Mouse (Mus musculus): ENCODE results near the gene Gpr63. TPM values are rescaled to one million over a fixed set of nuclear protein-coding genes. Genes with fewer than 3 reads are reported as not detected.
"Not testable (repeated sequence)": the region's sequence is repeated elsewhere in the genome, so short reads cannot be mapped to it uniquely, and the experiment has no call there.

The Gpr63 gene
- polyA plus RNA-seq, 1 experiment = not detected

GRCm38 (mm10) chr4:24985612-24986011 is 19.4 kb downstream of the Gpr63 start:
- no peaks in the 10 kb centered on the region for H3K9me3 ChIP-seq (ENCODE audit: control insufficient read depth, low read length)
- no peaks in the 10 kb centered on the region for H3K27me3 ChIP-seq (ENCODE audit: control insufficient read depth)
- H3K4me1 ChIP-seq (ENCODE audit: control insufficient read depth) = no peaks in the 10 kb centered on the region
- H3K36me3 ChIP-seq (ENCODE audit: control insufficient read depth) = no peaks in the 10 kb centered on the region
- H3K4me3 ChIP-seq (replicated peaks) = no peak overlapping the region
- TF ChIP-seq TAL1 (IDR thresholded peaks at IDR 0.05; ENCODE audit: low read length) (no peak), GATA1 (IDR thresholded peaks at IDR 0.05; ENCODE audit: low read length) (no peak)

DNA sequence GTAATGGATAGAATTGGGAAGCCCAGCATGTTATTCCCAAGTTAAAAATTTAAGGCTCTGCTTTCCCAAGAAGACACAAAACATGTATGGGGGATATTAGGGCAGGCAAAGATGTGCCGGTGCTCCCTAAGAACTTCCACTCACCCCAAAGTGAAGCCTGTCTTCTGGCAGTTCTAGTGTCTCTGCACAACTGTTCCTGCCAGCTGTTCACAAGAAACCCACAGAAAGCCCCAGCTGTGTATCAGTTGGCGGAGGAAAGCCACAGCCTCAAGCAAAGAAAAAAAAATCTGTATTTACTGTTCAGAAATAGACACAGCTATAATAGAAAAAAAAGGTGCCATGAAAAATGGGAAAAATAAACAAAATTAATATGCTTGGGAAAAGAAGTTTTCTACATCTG is 25.3 kb downstream of the Gpr63 start:
- Histone ChIP-seq H3K4me3 (replicated peaks) (no peak overlapping the region), H3K9me3 (ENCODE audit: control insufficient read depth, low read length) (no peaks in the 10 kb centered on the region; the same call in 1 of the 2 replicates), H3K4me1 (ENCODE audit: control insufficient read depth) (no peaks in the 10 kb centered on the region), H3K36me3 (ENCODE audit: control insufficient read depth) (no peaks in the 10 kb centered on the region), H3K27me3 (ENCODE audit: control insufficient read depth) (no peaks in the 10 kb centered on the region)
- no peak for TF ChIP-seq GATA1 (IDR thresholded peaks at IDR 0.05; ENCODE audit: low read length)
- TF ChIP-seq TAL1 (IDR thresholded peaks at IDR 0.05; ENCODE audit: low read length) = no peak

- not testable (repeated sequence) for H3K36me3 ChIP-seq (ENCODE audit: control insufficient read depth); H3K27me3 ChIP-seq (ENCODE audit: control insufficient read depth)
These were observed 43.1 kb downstream of the Gpr63 start for GRCm38 (mm10) chr4:25009328-25009727.

DNA sequence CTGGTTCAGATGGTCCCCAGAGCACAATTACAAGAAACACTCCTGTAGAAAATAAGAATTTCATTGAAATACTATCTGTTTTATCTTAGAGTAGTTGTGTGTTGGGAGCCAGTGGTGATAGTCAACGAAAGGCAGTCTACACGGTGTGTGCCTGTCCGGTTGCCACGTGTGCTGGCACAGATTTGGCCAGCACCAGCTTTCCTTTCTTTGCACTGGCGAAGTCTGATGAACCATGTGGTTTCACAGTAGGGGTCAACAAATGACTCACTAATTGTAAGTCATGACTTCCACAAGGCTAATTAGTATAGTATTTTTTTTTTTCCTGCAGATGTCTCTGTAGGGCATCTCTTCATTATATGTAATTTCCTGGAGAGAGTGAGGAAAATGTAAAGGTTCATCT is 45.6 kb downstream of the Gpr63 start:
- H3K27me3 ChIP-seq (ENCODE audit: control insufficient read depth) = no peaks in the 10 kb centered on the region
- TF ChIP-seq GATA1 (IDR thresholded peaks at IDR 0.05; ENCODE audit: low read length) (no peak), TAL1 (IDR thresholded peaks at IDR 0.05; ENCODE audit: low read length) (no peak)
- H3K36me3 ChIP-seq (ENCODE audit: control insufficient read depth) = no peaks in the 10 kb centered on the region
- no peak overlapping the region for H3K4me3 ChIP-seq (replicated peaks)
- no peaks in the 10 kb centered on the region for H3K4me1 ChIP-seq (ENCODE audit: control insufficient read depth)
- H3K9me3 ChIP-seq (ENCODE audit: control insufficient read depth, low read length) = peaks cover 10% of the 10 kb centered on the region; the same call in 1 of the 2 replicates

More at GRCm38 (mm10) chr4:25009328-25009727, 43.1 kb downstream of the Gpr63 start:
- H3K9me3 ChIP-seq (ENCODE audit: control insufficient read depth, low read length) = peaks cover 10% of the 10 kb centered on the region; the same call in 1 of the 2 replicates
- H3K4me3 ChIP-seq (replicated peaks); H3K4me1 ChIP-seq (ENCODE audit: control insufficient read depth): not testable (repeated sequence)

GRCm38 (mm10) chr4:25012726-25013125 is 46.5 kb downstream of the Gpr63 start:
- TF ChIP-seq GATA1 (IDR thresholded peaks at IDR 0.05; ENCODE audit: low read length) (no peak), TAL1 (IDR thresholded peaks at IDR 0.05; ENCODE audit: low read length) (no peak)
- peaks cover 4% of the 10 kb centered on the region; the same call in 1 of the 2 replicates for H3K9me3 ChIP-seq (ENCODE audit: control insufficient read depth, low read length)
- H3K4me1 ChIP-seq (ENCODE audit: control insufficient read depth) = no peaks in the 10 kb centered on the region
- H3K36me3 ChIP-seq (ENCODE audit: control insufficient read depth) = no peaks in the 10 kb centered on the region
- H3K27me3 ChIP-seq (ENCODE audit: control insufficient read depth) = no peaks in the 10 kb centered on the region
- no peak overlapping the region for H3K4me3 ChIP-seq (replicated peaks)

- TF ChIP-seq TAL1 (IDR thresholded peaks at IDR 0.05; ENCODE audit: low read length) = no peak
- TF ChIP-seq GATA1 (IDR thresholded peaks at IDR 0.05; ENCODE audit: low read length) = no peak
- no peaks in the 10 kb centered on the region for H3K27me3 ChIP-seq (ENCODE audit: control insufficient read depth)
- H3K36me3 ChIP-seq (ENCODE audit: control insufficient read depth) = no peaks in the 10 kb centered on the region
- no peaks in the 10 kb centered on the region for H3K4me1 ChIP-seq (ENCODE audit: control insufficient read depth)
- H3K4me3 ChIP-seq (replicated peaks) = no peak overlapping the region
- H3K9me3 ChIP-seq (ENCODE audit: control insufficient read depth, low read length) = no peaks in the 10 kb centered on the region
These were observed 48.9 kb downstream of the Gpr63 start for GRCm38 (mm10) chr4:25015017-25015655.

DNA sequence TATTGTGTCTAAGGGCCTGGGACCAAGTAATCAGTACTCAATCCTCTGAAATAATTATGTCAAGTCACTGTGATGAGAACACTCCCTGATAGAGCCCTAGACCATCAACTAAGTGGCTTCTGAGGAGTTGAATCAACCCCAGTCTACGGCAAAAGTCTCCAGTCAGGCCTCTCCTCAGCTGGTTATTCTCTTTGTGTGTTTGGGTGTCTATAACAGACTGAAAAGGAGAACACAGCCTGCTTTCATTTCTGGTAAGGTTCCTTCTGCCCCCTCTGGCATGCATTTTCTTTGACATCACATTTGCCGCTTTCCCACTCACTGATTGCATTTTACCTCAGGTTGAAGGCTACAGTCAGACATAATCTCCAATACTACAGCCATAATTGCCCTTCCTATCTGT is 62.0 kb downstream of the Gpr63 start:
- Histone ChIP-seq H3K4me1 (ENCODE audit: control insufficient read depth) (no peaks in the 10 kb centered on the region), H3K4me3 (replicated peaks) (no peak overlapping the region), H3K27me3 (ENCODE audit: control insufficient read depth) (no peaks in the 10 kb centered on the region), H3K9me3 (ENCODE audit: control insufficient read depth, low read length) (no peaks in the 10 kb centered on the region), H3K36me3 (ENCODE audit: control insufficient read depth) (no peaks in the 10 kb centered on the region)
- TF ChIP-seq TAL1 (IDR thresholded peaks at IDR 0.05; ENCODE audit: low read length) = no peak
- no peak for TF ChIP-seq GATA1 (IDR thresholded peaks at IDR 0.05; ENCODE audit: low read length)

GRCm38 (mm10) chr4:25028752-25029151 is 62.5 kb downstream of the Gpr63 start:
- H3K4me3 ChIP-seq (replicated peaks) = no peak overlapping the region
- H3K4me1 ChIP-seq (ENCODE audit: control insufficient read depth) = no peaks in the 10 kb centered on the region
- H3K9me3 ChIP-seq (ENCODE audit: control insufficient read depth, low read length) = no peaks in the 10 kb centered on the region
- H3K27me3 ChIP-seq (ENCODE audit: control insufficient read depth) = no peaks in the 10 kb centered on the region
- no peaks in the 10 kb centered on the region for H3K36me3 ChIP-seq (ENCODE audit: control insufficient read depth)
- no peak for TF ChIP-seq GATA1 (IDR thresholded peaks at IDR 0.05; ENCODE audit: low read length)
- TF ChIP-seq TAL1 (IDR thresholded peaks at IDR 0.05; ENCODE audit: low read length) = no peak

GRCm38 (mm10) chr4:25029875-25030274 is 63.7 kb downstream of the Gpr63 start:
- Histone ChIP-seq H3K4me1 (ENCODE audit: control insufficient read depth) (no peaks in the 10 kb centered on the region), H3K36me3 (ENCODE audit: control insufficient read depth) (no peaks in the 10 kb centered on the region)
- TF ChIP-seq GATA1 (IDR thresholded peaks at IDR 0.05; ENCODE audit: low read length) (no peak), TAL1 (IDR thresholded peaks at IDR 0.05; ENCODE audit: low read length) (no peak)

More at GRCm38 (mm10) chr4:25029875-25030274, 63.7 kb downstream of the Gpr63 start:
- Histone ChIP-seq H3K27me3 (ENCODE audit: control insufficient read depth) (no peaks in the 10 kb centered on the region), H3K4me3 (replicated peaks) (no peak overlapping the region), H3K9me3 (ENCODE audit: control insufficient read depth, low read length) (no peaks in the 10 kb centered on the region)

Measured in erythroblast, embryonic 14.5 days (primary cell).